ENCODE assay signal across 25 mouse cellular contexts in the genomic region with DNA sequence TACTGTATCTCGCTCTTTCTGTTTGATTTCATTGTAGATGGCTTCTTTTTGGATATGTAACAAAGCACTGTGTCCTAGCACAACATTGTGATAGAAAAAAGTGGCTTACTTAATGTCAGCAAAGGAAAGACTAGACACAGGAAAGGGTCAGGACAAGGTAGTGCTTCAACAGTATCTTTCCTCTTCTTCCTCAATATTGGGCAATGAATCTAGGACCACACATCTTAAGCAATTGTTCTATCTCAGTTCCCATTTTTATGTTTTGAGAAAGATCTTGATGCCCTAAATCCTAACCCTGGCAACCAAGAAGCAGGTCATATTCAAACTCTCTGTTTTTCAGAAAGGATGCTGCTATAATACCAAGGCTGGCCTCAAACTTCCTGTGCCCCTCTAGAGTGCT.
"Had no signal": no experiment of that assay in that cellular context is flagged by ENCODE, and none has a peak within 500 bp of the region (broad histone marks: within the 10 kb centered on the region; RNA-seq: fewer than 3 reads in every experiment).

No protein-coding gene starts in this region.

- H3K27ac ChIP-seq: gastrocnemius, adult 2 months; heart, embryonic 10.5 days; hindbrain, embryonic 10.5 days; hindbrain, embryonic 12.5 days; hindbrain, embryonic 14.5 days; intestine, embryonic 15.5 days; layer of hippocampus, adult 2 months; left cerebral cortex, adult 2 months; limb, embryonic 10.5 days; limb, embryonic 12.5 days had no signal

- ATAC-seq: hindbrain, embryonic 16.5 days; inflammation-experienced regulatory T-cells, adult 6 months; intestine, embryonic 15.5 days; intestine, postnatal 0 days had no signal

- DNase-seq: gastrocnemius, adult 2 months; gastrocnemius, postnatal 10 days; gastrocnemius, postnatal 25 days; heart, adult 18-20 months; heart, postnatal 10 days; heart, postnatal 4 days; kidney, adult 18-20 months; kidney, adult 8-10 months; kidney, postnatal 10 days; kidney, postnatal 25 days; kidney, postnatal 4 days; liver had no signal

- H3K36me3 ChIP-seq: heart, embryonic 10.5 days; heart, embryonic 12.5 days; hindbrain, embryonic 12.5 days; intestine, embryonic 15.5 days had no signal

- H3K4me3 ChIP-seq: gastrocnemius, adult 2 months; heart, embryonic 10.5 days; heart, embryonic 12.5 days; hindbrain, embryonic 10.5 days; hindbrain, embryonic 12.5 days; intestine, embryonic 15.5 days; layer of hippocampus, adult 2 months; left cerebral cortex, adult 2 months; limb, embryonic 10.5 days; limb, embryonic 12.5 days had no signal
